Mouse (Mus musculus) ES-E14 (cell line): ENCODE data around the gene Pip4k2b.

Experiments
- MAFK ChIP-seq: IDR thresholded peaks from 2 replicates; pipeline ENCODE4 v1.6.1; 2014; ENCODE audit warnings: mild to moderate bottlenecking, low read depth, low read length, inconsistent platforms; ENCODE audit not compliant: insufficient read depth
- ZNF384 ChIP-seq: IDR thresholded peaks from 2 replicates; pipeline ENCODE4 v1.6.1; 2012; ENCODE audit warnings: low read depth, low read length, inconsistent platforms

- TF ChIP-seq ZNF384 (no peak), MAFK (no peak)
These were observed 73.4 kb downstream of the Pip4k2b start for GRCm38 (mm10) chr11:97671177-97671527.
